Mouse (Mus musculus): ENCODE results near the gene Sfrp4. TPM values are rescaled to one million over a fixed set of nuclear protein-coding genes. Genes with fewer than 3 reads are reported as not detected.

Sfrp4 gene
- polyA plus RNA-seq, 1 experiment from 2014 or later, result 3.3 TPM

DNA sequence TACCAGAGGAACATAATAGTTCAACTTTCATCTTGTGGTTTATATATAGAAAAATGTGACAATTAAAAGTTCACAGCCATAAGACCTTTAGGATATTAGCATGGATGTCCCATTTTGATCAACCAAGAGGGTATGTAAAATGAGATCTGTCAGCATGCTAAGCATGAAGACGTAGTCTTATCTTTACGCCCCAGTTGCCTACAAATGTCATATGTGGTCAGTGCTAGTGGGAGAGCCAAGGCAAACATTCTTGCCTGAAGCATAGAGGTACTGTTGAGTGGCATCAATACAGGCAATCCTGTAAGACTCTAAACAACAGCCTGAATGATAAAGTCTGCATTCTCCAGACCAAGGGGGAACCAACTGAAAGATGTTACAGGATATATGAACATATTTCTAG lies 29.5 kb downstream of the Sfrp4 start:
- no peaks in the 10 kb centered on the region for H3K4me1 ChIP-seq (ENCODE audit: control insufficient read depth, insufficient read depth, low read length)
- H3K27ac ChIP-seq (ENCODE audit: low read depth, low read length), result no peak overlapping the region
- H3K27me3 ChIP-seq (replicated peaks; ENCODE audit: control insufficient read depth, insufficient read depth, low read length), result no peaks in the 10 kb centered on the region
- WGBS, result 94% methylated on average over 2 of the region's 2 CpGs
- ATAC-seq (no peak), DNase-seq (ENCODE audit: low spot score) (no peak)
- no peaks in the 10 kb centered on the region for H3K36me3 ChIP-seq (ENCODE audit: control insufficient read depth, insufficient read depth, low read length)
- H3K4me2 ChIP-seq (ENCODE audit: low read length), result no peak overlapping the region
- H3K4me3 ChIP-seq (ENCODE audit: low read depth, low read length), result no peak overlapping the region
- no peak overlapping the region for H3K9ac ChIP-seq (ENCODE audit: low read length)
- no peaks in the 10 kb centered on the region for H3K9me3 ChIP-seq (replicated peaks; ENCODE audit: control insufficient read depth, low read length)

DNA sequence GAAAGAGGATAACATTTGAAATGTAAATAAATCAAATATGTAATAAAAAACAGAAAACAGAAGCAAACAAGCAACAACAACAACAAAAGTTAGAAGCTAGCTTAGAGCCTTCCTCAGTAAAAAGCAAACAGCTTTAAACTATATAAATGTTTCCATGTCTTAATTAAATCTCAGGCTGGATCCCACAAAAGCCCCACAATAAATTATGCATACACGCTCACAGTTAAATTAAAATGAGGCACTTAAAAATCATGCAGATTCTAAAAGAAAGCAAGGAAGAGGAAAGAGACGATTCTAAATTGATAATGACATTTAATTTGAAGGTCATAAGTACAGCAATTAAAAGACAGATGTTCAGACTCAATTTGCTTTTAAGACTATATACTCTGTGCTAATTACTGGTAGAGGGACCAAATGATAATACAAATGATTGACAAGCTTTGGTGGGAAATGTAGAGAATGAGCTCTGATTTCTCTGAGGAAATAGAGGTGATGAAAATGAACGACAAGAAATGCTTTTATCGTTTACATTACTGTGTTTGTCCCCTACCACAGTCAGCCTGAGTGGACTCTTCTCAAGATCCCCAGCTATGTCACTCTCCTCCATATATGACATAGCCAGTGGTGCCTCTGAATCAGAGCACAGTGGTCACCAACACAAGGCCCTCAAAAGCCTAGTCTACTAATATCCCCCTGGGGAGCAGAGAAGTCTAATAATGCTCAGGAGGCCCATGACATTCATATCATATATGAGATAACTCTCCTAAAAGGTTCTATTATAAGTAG lies 45.6 kb downstream of the Sfrp4 start:
- Histone ChIP-seq H3K36me3 (ENCODE audit: control insufficient read depth, insufficient read depth, low read length) (no peaks in the 10 kb centered on the region), H3K9me3 (replicated peaks; ENCODE audit: control insufficient read depth, low read length) (no peaks in the 10 kb centered on the region), H3K9ac (ENCODE audit: low read length) (no peak overlapping the region), H3K27ac (ENCODE audit: low read depth, low read length) (no peak overlapping the region), H3K4me3 (ENCODE audit: low read depth, low read length) (no peak overlapping the region), H3K4me1 (ENCODE audit: control insufficient read depth, insufficient read depth, low read length) (no peaks in the 10 kb centered on the region), H3K27me3 (replicated peaks; ENCODE audit: control insufficient read depth, insufficient read depth, low read length) (no peaks in the 10 kb centered on the region), H3K4me2 (ENCODE audit: low read length) (no peak overlapping the region)
- peak; percentile 63 for DNase-seq (ENCODE audit: low spot score)
- WGBS, result 34% methylated on average over 4 of the region's 4 CpGs
- ATAC-seq, result peak; percentile 88

DNA sequence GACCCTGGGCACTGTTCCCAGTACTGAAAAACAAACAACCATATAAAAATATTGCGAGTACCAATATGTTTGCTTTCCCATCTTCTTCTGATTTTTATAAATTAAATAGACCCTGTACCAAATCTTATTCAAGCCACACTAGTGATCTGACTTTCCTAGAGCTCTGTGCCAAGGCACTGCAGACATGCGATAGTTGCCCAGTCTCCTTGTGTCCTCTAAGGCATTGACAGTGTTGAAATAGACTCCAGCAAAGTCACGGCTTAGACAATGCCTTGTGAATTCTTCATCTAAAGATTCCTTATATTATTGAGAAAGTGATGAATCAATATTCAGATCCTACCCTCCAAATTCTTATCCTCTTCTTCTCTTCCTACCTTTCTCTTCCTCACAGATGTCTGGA lies 51.1 kb downstream of the Sfrp4 start:
- peaks cover 5% of the 10 kb centered on the region for H3K4me1 ChIP-seq (ENCODE audit: control insufficient read depth, insufficient read depth, low read length)
- ATAC-seq, result peak; percentile 59; the same call in 1 of the 2 replicates
- H3K9me3 ChIP-seq (replicated peaks; ENCODE audit: control insufficient read depth, low read length), result no peaks in the 10 kb centered on the region
- H3K9ac ChIP-seq (ENCODE audit: low read length), result no peak overlapping the region
- H3K27ac ChIP-seq (ENCODE audit: low read depth, low read length), result peak overlapping the region; percentile 6; the same call in 1 of the 2 replicates
- no peaks in the 10 kb centered on the region for H3K27me3 ChIP-seq (replicated peaks; ENCODE audit: control insufficient read depth, insufficient read depth, low read length)
- H3K4me2 ChIP-seq (ENCODE audit: low read length), result no peak overlapping the region
- WGBS, result 55% methylated on average over 3 of the region's 3 CpGs
- H3K36me3 ChIP-seq (ENCODE audit: control insufficient read depth, insufficient read depth, low read length), result no peaks in the 10 kb centered on the region
- no peak overlapping the region for H3K4me3 ChIP-seq (ENCODE audit: low read depth, low read length)
- no peak for DNase-seq (ENCODE audit: low spot score)

DNA sequence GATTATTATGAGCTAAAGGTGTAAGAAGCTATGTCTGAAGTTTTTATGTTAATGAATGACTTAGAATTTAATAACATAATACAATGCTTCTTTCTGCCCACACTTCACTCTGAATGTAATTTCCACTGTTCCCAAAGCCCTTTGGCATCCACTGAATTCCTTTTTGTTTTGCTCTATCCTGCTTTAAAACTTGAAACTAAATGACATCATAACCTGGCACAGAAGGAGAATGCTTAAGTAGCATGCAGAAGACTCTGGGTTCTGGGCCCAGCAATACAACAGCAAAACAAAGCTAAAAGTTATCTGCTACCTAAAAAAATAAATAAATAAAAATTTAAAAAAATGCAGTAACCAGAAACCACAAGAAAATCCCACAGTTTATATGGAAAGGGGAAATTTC lies 51.7 kb downstream of the Sfrp4 start:
- Histone ChIP-seq H3K27me3 (replicated peaks; ENCODE audit: control insufficient read depth, insufficient read depth, low read length) (no peaks in the 10 kb centered on the region), H3K4me2 (ENCODE audit: low read length) (no peak overlapping the region), H3K9ac (ENCODE audit: low read length) (no peak overlapping the region), H3K4me1 (ENCODE audit: control insufficient read depth, insufficient read depth, low read length) (peaks cover 5% of the 10 kb centered on the region), H3K9me3 (replicated peaks; ENCODE audit: control insufficient read depth, low read length) (no peaks in the 10 kb centered on the region), H3K4me3 (ENCODE audit: low read depth, low read length) (no peak overlapping the region), H3K36me3 (ENCODE audit: control insufficient read depth, insufficient read depth, low read length) (no peaks in the 10 kb centered on the region), H3K27ac (ENCODE audit: low read depth, low read length) (peak overlapping the region; percentile 24; the same call in 1 of the 2 replicates)
- DNase-seq (ENCODE audit: low spot score) (peak; percentile 83), ATAC-seq (peak; percentile 83)

Other genes with a start within 250 kb of the Sfrp4 start
- 199 and 213 TPM in 2 replicates for gene Stard3nl, start 227.3 kb upstream of the Sfrp4 start, polyA plus RNA-seq (2014; fragmentation: Nextera tagmentation; extraction: Ambion mirVana)
- gene Epdr1, start 3.2 kb upstream of the Sfrp4 start, polyA plus RNA-seq (2014; fragmentation: Nextera tagmentation; extraction: Ambion mirVana), result 26.3 and 27.4 TPM in 2 replicates
- not detected in 2 replicates for gene Nme8, start 74.7 kb downstream of the Sfrp4 start, polyA plus RNA-seq (2014; fragmentation: Nextera tagmentation; extraction: Ambion mirVana)
- 0.23 and 0.47 TPM in 2 replicates for gene Gpr141, start 201.2 kb downstream of the Sfrp4 start, polyA plus RNA-seq (2014; fragmentation: Nextera tagmentation; extraction: Ambion mirVana)

Measured in forebrain, embryonic 14.5 days (tissue).